Mouse (Mus musculus) midbrain, embryonic 12.5 days (tissue): ENCODE measurements around the gene Nfil3. TPM values are rescaled to one million over a fixed set of nuclear protein-coding genes. Genes with fewer than 3 reads are reported as not detected.
A peak's percentile ranks its signal among the peaks of the same experiment; 100 is the strongest.

Source experiments
- ATAC-seq: fragments of 200-750 bp; cut with Nextera tagmentation; 2 replicates; pipeline ENCODE4 v1.8.0; 2017; ENCODE audit warnings: low read depth, moderate TSS enrichment, moderate library complexity; ENCODE audit not compliant: low FRiP score
- H3K27ac ChIP-seq: fragments of 300-500 bp; sonication (generic); replicated peaks from 2 replicates; pipeline ENCODE4 v1.5.1; 2016; ENCODE audit warnings: mild to moderate bottlenecking
- H3K27me3 ChIP-seq: fragments of 300-500 bp; sonication (generic); 2 replicates; pipeline ENCODE4 v1.6.1; 2016; ENCODE audit warnings: mild to moderate bottlenecking
- H3K36me3 ChIP-seq: fragments of 300-500 bp; sonication (generic); 2 replicates; pipeline ENCODE4 v1.6.1; 2016
- H3K4me1 ChIP-seq: fragments of 300-500 bp; sonication (generic); 2 replicates; pipeline ENCODE4 v1.6.1; 2016
- H3K4me2 ChIP-seq: fragments of 300-500 bp; sonication (generic); replicated peaks from 2 replicates; pipeline ENCODE4 v1.6.1; 2016; ENCODE audit warnings: mild to moderate bottlenecking, moderate library complexity
- H3K4me3 ChIP-seq: fragments of 300-500 bp; sonication (generic); 2 replicates; pipeline ENCODE4 v1.5.1; 2016; ENCODE audit warnings: mild to moderate bottlenecking
- H3K9ac ChIP-seq: fragments of 300-500 bp; sonication (generic); replicated peaks from 2 replicates; pipeline ENCODE4 v1.6.1; 2016; ENCODE audit warnings: mild to moderate bottlenecking, moderate library complexity
- H3K9me3 ChIP-seq: fragments of 300-500 bp; sonication (generic); 2 replicates; pipeline ENCODE4 v1.6.1; 2016; ENCODE audit warnings: mild to moderate bottlenecking
- WGBS: fragments of 180-500 bp; shearing (Covaris S2); methylation state at CpG from one replicate; pipeline ENCODE4 v1.1.7; 2016; 5-methylcytosine and 5-hydroxymethylcytosine counted together
- polyA plus RNA-seq: library from polyadenylated mRNA; unstranded; fragments of >200 nt; fragmentation: Nextera tagmentation; extraction: Ambion mirVana; gene quantifications from 2 replicates; pipeline ENCODE4 v1.2.1, GENCODE M21; 2016

The Nfil3 gene
- 28.2 and 28.5 TPM in 2 replicates for polyA plus RNA-seq

- no peaks in the 10 kb centered on the region for H3K36me3 ChIP-seq
- WGBS: under 1% methylated on average over 37 of the region's 79 CpGs
- peaks cover 38% of the 10 kb centered on the region for H3K27me3 ChIP-seq
- peak within 1 kb of the TSS; percentile 81 for H3K9ac ChIP-seq
- peaks cover 32% of the 10 kb centered on the region for H3K4me1 ChIP-seq
- H3K4me3 ChIP-seq: peak within 1 kb of the TSS; percentile 87
- H3K27ac ChIP-seq: peak within 1 kb of the TSS; percentile 94
- peak; percentile 88 for ATAC-seq
- no peaks in the 10 kb centered on the region for H3K9me3 ChIP-seq
- peak within 1 kb of the TSS; percentile 96 for H3K4me2 ChIP-seq
These were observed at the start of gene Nfil3 for GRCm38 (mm10) chr13:52980951-52981421. Gene Nfil3, minus strand, starts transcription at chr13:52981073.

GRCm38 (mm10) chr13:53024285-53024684, 43.4 kb upstream of the Nfil3 start:
- H3K27ac ChIP-seq: no peak overlapping the region
- no peak overlapping the region for H3K4me3 ChIP-seq
- H3K4me1 ChIP-seq: no peaks in the 10 kb centered on the region
- no peaks in the 10 kb centered on the region for H3K27me3 ChIP-seq
- WGBS: 52% methylated on average over 6 of the region's 6 CpGs
- ATAC-seq: no peak
- no peaks in the 10 kb centered on the region for H3K36me3 ChIP-seq
- H3K9ac ChIP-seq: no peak overlapping the region
- H3K9me3 ChIP-seq: no peaks in the 10 kb centered on the region
- no peak overlapping the region for H3K4me2 ChIP-seq

- Histone ChIP-seq H3K9me3 (no peaks in the 10 kb centered on the region), H3K9ac (no peak overlapping the region), H3K4me2 (no peak overlapping the region), H3K27me3 (no peaks in the 10 kb centered on the region), H3K4me3 (no peak overlapping the region), H3K36me3 (no peaks in the 10 kb centered on the region), H3K4me1 (no peaks in the 10 kb centered on the region), H3K27ac (no peak overlapping the region)
- 82% methylated on average over 3 of the region's 3 CpGs for WGBS
- ATAC-seq: no peak
These were observed 39.4 kb upstream of the Nfil3 start for GRCm38 (mm10) chr13:53020282-53020681.

- Histone ChIP-seq H3K9ac (no peak overlapping the region), H3K36me3 (no peaks in the 10 kb centered on the region), H3K27me3 (no peaks in the 10 kb centered on the region), H3K4me1 (no peaks in the 10 kb centered on the region), H3K9me3 (no peaks in the 10 kb centered on the region), H3K27ac (no peak overlapping the region), H3K4me3 (no peak overlapping the region), H3K4me2 (no peak overlapping the region)
- WGBS: 88% methylated on average over 5 of the region's 9 CpGs
- ATAC-seq: no peak
These were observed 38.7 kb upstream of the Nfil3 start for GRCm38 (mm10) chr13:53019532-53019931.

- no peak overlapping the region for H3K4me3 ChIP-seq
- WGBS: 92% methylated on average over 6 of the region's 6 CpGs
- no peak overlapping the region for H3K9ac ChIP-seq
- H3K27ac ChIP-seq: no peak overlapping the region
- H3K36me3 ChIP-seq: no peaks in the 10 kb centered on the region
- no peaks in the 10 kb centered on the region for H3K9me3 ChIP-seq
- no peaks in the 10 kb centered on the region for H3K27me3 ChIP-seq
- ATAC-seq: no peak
- H3K4me2 ChIP-seq: no peak overlapping the region
- no peaks in the 10 kb centered on the region for H3K4me1 ChIP-seq
These were observed 38.1 kb upstream of the Nfil3 start for GRCm38 (mm10) chr13:53018976-53019375.

GRCm38 (mm10) chr13:53017983-53018382, 37.1 kb upstream of the Nfil3 start:
- Histone ChIP-seq H3K4me2 (no peak overlapping the region), H3K9me3 (no peaks in the 10 kb centered on the region), H3K4me3 (no peak overlapping the region), H3K9ac (no peak overlapping the region), H3K27ac (no peak overlapping the region), H3K4me1 (no peaks in the 10 kb centered on the region), H3K36me3 (no peaks in the 10 kb centered on the region), H3K27me3 (no peaks in the 10 kb centered on the region)
- 73% methylated on average over 6 of the region's 6 CpGs for WGBS
- ATAC-seq: no peak

- H3K9me3 ChIP-seq: no peaks in the 10 kb centered on the region
- H3K4me1 ChIP-seq: peaks cover under 1% of the 10 kb centered on the region; the same call in 1 of the 2 replicates
- no peak for ATAC-seq
- H3K27me3 ChIP-seq: no peaks in the 10 kb centered on the region
- no peak overlapping the region for H3K4me3 ChIP-seq
- WGBS: 79% methylated on average over 6 of the region's 6 CpGs
- H3K27ac ChIP-seq: no peak overlapping the region
- no peaks in the 10 kb centered on the region for H3K36me3 ChIP-seq
- H3K4me2 ChIP-seq: no peak overlapping the region
- H3K9ac ChIP-seq: no peak overlapping the region
These were observed 36.2 kb upstream of the Nfil3 start for GRCm38 (mm10) chr13:53017117-53017516.

- no peak for ATAC-seq
These were observed 30.6 kb upstream of the Nfil3 start for GRCm38 (mm10) chr13:53011426-53011825.

GRCm38 (mm10) chr13:53008489-53009184, 27.8 kb upstream of the Nfil3 start:
- no peak overlapping the region for H3K4me2 ChIP-seq
- H3K9ac ChIP-seq: no peak overlapping the region
- WGBS: 84% methylated on average over 7 of the region's 7 CpGs
- no peak for ATAC-seq
- peaks cover 10% of the 10 kb centered on the region for H3K4me1 ChIP-seq
- H3K4me3 ChIP-seq: no peak overlapping the region
- H3K27ac ChIP-seq: no peak overlapping the region
- no peaks in the 10 kb centered on the region for H3K9me3 ChIP-seq
- no peaks in the 10 kb centered on the region for H3K27me3 ChIP-seq
- H3K36me3 ChIP-seq: no peaks in the 10 kb centered on the region

More at GRCm38 (mm10) chr13:53011426-53011825, 30.6 kb upstream of the Nfil3 start:
- H3K4me1 ChIP-seq: peaks cover 10% of the 10 kb centered on the region
- no peak overlapping the region for H3K27ac ChIP-seq
- no peaks in the 10 kb centered on the region for H3K27me3 ChIP-seq
- no peaks in the 10 kb centered on the region for H3K9me3 ChIP-seq
- 37% methylated on average over 12 of the region's 12 CpGs for WGBS
- H3K4me2 ChIP-seq: no peak overlapping the region
- H3K9ac ChIP-seq: 0 out of 2 replicates have a peak overlapping the region, but pooled peaks have one; percentile 4
- H3K36me3 ChIP-seq: no peaks in the 10 kb centered on the region
- no peak overlapping the region for H3K4me3 ChIP-seq

- WGBS: 76% methylated on average over 3 of the region's 3 CpGs
- H3K4me2 ChIP-seq: no peak overlapping the region
- H3K9me3 ChIP-seq: no peaks in the 10 kb centered on the region
- H3K36me3 ChIP-seq: no peaks in the 10 kb centered on the region
- no peak overlapping the region for H3K27ac ChIP-seq
- H3K27me3 ChIP-seq: no peaks in the 10 kb centered on the region
- H3K4me1 ChIP-seq: peaks cover 10% of the 10 kb centered on the region
- no peak for ATAC-seq
- H3K9ac ChIP-seq: no peak overlapping the region
- no peak overlapping the region for H3K4me3 ChIP-seq
These were observed 26.9 kb upstream of the Nfil3 start for GRCm38 (mm10) chr13:53007781-53008180.

- Histone ChIP-seq H3K4me1 (no peaks in the 10 kb centered on the region), H3K9ac (no peak overlapping the region), H3K4me3 (no peak overlapping the region), H3K36me3 (no peaks in the 10 kb centered on the region), H3K27ac (no peak overlapping the region), H3K4me2 (no peak overlapping the region), H3K27me3 (no peaks in the 10 kb centered on the region), H3K9me3 (no peaks in the 10 kb centered on the region)
- 67% methylated on average over 3 of the region's 3 CpGs for WGBS
- no peak for ATAC-seq
These were observed 22.4 kb upstream of the Nfil3 start for GRCm38 (mm10) chr13:53003286-53003685.

GRCm38 (mm10) chr13:53001511-53001935, 20.6 kb upstream of the Nfil3 start:
- Histone ChIP-seq H3K36me3 (no peaks in the 10 kb centered on the region), H3K9ac (no peak overlapping the region), H3K4me2 (no peak overlapping the region), H3K9me3 (no peaks in the 10 kb centered on the region), H3K4me1 (no peaks in the 10 kb centered on the region), H3K4me3 (no peak overlapping the region), H3K27me3 (no peaks in the 10 kb centered on the region), H3K27ac (no peak overlapping the region)
- no peak for ATAC-seq
- WGBS: 96% methylated on average over 2 of the region's 2 CpGs
